Mouse (Mus musculus) liver, embryonic 14.5 days (tissue): ENCODE measurements at regions not wholly inside any gene's neighbourhood (a gene's known extent, or its start where the extent isn't known, plus 50 kb on each side); places are given as distances from the start of the nearest gene placed in this dataset.

ENCODE experiments used
- ATAC-seq: fragments of 200-750 bp; cut with Nextera tagmentation; 2 replicates; pipeline ENCODE4 v1.8.0; 2017; ENCODE audit warnings: moderate number of reproducible peaks, mild to moderate bottlenecking, moderate library complexity; ENCODE audit not compliant: insufficient read depth
- DNase-seq, 3 experiments: peaks; one replicate each; pipeline ENCODE4 v3.0.0-alpha.2; 2012 to 2013; ENCODE audit warnings: low read depth in 3 of 3, low spot score in 3 of 3
- H3K27ac ChIP-seq: fragments of 300-500 bp; sonication (generic); 2 replicates; pipeline ENCODE4 v1.5.1; 2014; ENCODE audit warnings: moderate library complexity, mild to moderate bottlenecking, control low read depth, inconsistent platforms
- H3K27me3 ChIP-seq: fragments of 300-500 bp; sonication (generic); 2 replicates; pipeline ENCODE4 v1.6.1; 2014; ENCODE audit warnings: mild to moderate bottlenecking, low read length, moderate library complexity; ENCODE audit not compliant: control insufficient read depth, insufficient read depth
- H3K36me3 ChIP-seq: fragments of 300-500 bp; sonication (generic); replicated peaks from 2 replicates; pipeline ENCODE4 v1.6.1; 2014; ENCODE audit warnings: low read depth; ENCODE audit not compliant: control insufficient read depth, insufficient read depth
- H3K4me1 ChIP-seq, 2 experiments: fragments of 200-500 bp in 1 of 2; fragments of 300-500 bp in 1 of 2; sonication (generic) in 1 of 2; replicated peaks; 2 replicates each; pipeline ENCODE4 v1.6.1; 2012 to 2014; ENCODE audit warnings: antibody characterized with exemption in 1 of 2, inconsistent platforms in 1 of 2, low read length in 1 of 2; ENCODE audit not compliant: control insufficient read depth in 2 of 2, insufficient read depth in 2 of 2
- H3K4me2 ChIP-seq: fragments of 300-500 bp; sonication (generic); 2 replicates; pipeline ENCODE4 v1.6.1; 2014; ENCODE audit warnings: low read depth, mild to moderate bottlenecking, control low read depth, moderate library complexity
- H3K4me3 ChIP-seq, 2 experiments: fragments of 200-500 bp in 1 of 2; fragments of 300-500 bp in 1 of 2; sonication (generic) in 1 of 2; 2 replicates each; pipeline ENCODE4 v1.5.1; 2012 to 2014; ENCODE audit warnings: low read depth in 2 of 2, low read length in 2 of 2, mild to moderate bottlenecking in 2 of 2, control low read depth in 1 of 2, inconsistent platforms in 1 of 2, moderate library complexity in 1 of 2; ENCODE audit not compliant: insufficient read depth in 1 of 2
- H3K9ac ChIP-seq: fragments of 300-500 bp; sonication (generic); replicated peaks from 2 replicates; pipeline ENCODE4 v1.6.1; 2014; ENCODE audit warnings: mild to moderate bottlenecking, control low read depth, moderate library complexity
- H3K9me3 ChIP-seq: fragments of 300-500 bp; sonication (generic); 2 replicates; pipeline ENCODE4 v1.6.1; 2016; ENCODE audit warnings: low read length, mixed read lengths; ENCODE audit not compliant: control insufficient read depth
- CTCF ChIP-seq: IDR thresholded peaks from 2 replicates; pipeline ENCODE4 v1.5.1; 2016; ENCODE audit warnings: antibody characterized with exemption, low read depth, control low read depth
- EP300 ChIP-seq: IDR thresholded peaks from 2 replicates; pipeline ENCODE4 v1.6.1; 2016; ENCODE audit warnings: antibody characterized with exemption, low read depth
- WGBS: fragments of 180-500 bp; shearing (Covaris S2); extraction: QIAGEN DNeasy Blood & Tissue Kit; methylation state at CpG from one replicate; pipeline ENCODE4 v1.1.7; 2014; ENCODE audit not compliant: insufficient replicate concordance; 5-methylcytosine and 5-hydroxymethylcytosine counted together

DNA sequence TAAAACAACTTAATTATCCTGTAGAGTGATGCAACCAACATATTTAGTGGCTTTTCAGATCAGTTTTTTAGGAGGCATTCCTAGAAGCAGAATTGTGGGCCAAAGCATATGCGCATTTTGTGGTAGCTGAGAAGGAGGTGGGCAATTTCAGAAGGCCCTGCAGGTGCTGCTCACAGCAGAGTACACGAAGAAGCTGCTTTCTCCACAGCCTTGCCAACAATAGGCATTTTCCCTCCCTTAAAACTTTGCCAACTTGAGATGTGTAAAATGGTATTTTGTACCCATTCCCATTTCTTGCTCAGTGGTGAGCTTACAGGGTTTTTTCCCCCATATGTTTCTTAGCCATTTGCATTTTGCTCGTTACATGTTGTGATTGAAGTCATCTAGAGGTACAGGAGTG lies 339.0 kb downstream of the Bmper start:
- Histone ChIP-seq H3K4me3 (no peak overlapping the region), H3K27me3 (no peaks in the 10 kb centered on the region), H3K36me3 (no peaks in the 10 kb centered on the region), H3K9me3 (no peaks in the 10 kb centered on the region), H3K4me1 (no peaks in the 10 kb centered on the region), H3K9ac (no peak overlapping the region), H3K4me2 (no peak overlapping the region), H3K27ac (no peak overlapping the region)
- TF ChIP-seq CTCF (no peak), EP300 (no peak)
- DNase-seq (no peak), ATAC-seq (no peak)
- WGBS: 46% methylated on average over 3 of the region's 3 CpGs

DNA sequence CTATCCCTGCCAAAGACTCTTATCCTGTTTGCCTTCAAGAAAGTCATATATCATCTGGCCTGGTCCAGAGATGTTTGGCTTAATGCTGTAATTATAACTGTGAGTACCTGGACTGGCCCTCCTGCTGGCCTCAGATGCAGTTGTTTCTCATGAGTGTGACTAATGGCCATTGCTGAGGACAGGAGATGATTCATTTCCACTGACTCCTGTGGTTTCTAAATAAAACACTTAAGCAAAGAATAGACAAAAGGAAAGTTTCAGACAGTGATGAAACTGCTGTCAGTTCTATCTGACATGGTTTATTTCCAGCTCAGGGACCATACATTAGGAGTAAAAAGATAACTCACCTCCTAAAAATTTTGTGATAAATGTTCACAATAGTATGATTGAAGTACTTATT lies 344.2 kb downstream of the Bmper start:
- Histone ChIP-seq H3K9ac (no peak overlapping the region), H3K4me1 (no peaks in the 10 kb centered on the region), H3K9me3 (no peaks in the 10 kb centered on the region), H3K4me2 (no peak overlapping the region), H3K36me3 (no peaks in the 10 kb centered on the region), H3K27ac (no peak overlapping the region), H3K4me3 (no peak overlapping the region), H3K27me3 (no peaks in the 10 kb centered on the region)
- no peak for TF ChIP-seq CTCF
- no peak for TF ChIP-seq EP300
- ATAC-seq (no peak), DNase-seq (no peak)

DNA sequence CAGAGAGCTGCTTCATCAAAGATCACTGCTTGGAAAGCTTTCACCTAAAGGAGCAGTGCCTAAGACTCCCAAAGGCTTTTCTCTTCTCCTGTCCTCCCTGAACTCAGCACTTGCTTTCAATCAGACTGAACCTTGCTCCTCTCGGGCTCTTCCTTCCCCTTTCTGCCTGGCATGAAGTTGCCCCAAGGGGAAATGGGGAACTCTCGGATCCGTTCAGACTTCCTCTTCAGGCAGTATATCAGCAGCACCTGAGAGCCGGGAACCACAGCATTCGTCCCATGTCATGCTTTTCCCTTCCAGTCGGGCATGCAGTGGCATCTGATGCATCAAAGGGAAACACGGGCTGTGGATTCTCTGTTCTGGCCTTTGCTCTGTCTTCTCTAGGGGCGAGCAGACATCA lies 347.3 kb downstream of the Bmper start:
- ATAC-seq: no peak
- 11% methylated on average over 8 of the region's 8 CpGs for WGBS
- TF ChIP-seq EP300 (no peak), CTCF (no peak)

DNA sequence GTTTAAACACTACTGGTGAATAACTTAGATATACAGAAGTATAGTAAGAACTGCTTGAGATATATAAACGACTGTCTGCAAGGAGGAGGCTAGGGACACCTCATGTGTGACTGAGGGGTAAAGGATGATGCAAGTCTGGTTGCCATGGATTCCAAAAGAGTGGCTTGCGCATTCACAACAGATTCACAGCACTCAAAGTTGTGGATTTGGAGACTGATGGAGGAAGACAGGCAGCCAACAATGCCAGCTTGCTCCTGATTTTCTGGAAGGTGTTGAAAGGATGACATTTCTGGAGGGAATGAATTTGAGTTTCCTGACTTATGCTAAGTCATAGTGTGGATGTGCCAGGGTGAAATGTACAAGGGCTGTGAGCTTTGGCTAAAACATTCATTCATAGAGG lies 353.4 kb downstream of the Bmper start:
- H3K4me3 ChIP-seq: no peak overlapping the region
- H3K36me3 ChIP-seq: no peaks in the 10 kb centered on the region
- DNase-seq: no peak
- H3K9me3 ChIP-seq: no peaks in the 10 kb centered on the region
- H3K27ac ChIP-seq: no peak overlapping the region
- 45% methylated on average over 2 of the region's 2 CpGs for WGBS
- no peak for TF ChIP-seq EP300
- no peak for TF ChIP-seq CTCF
- no peak overlapping the region for H3K4me2 ChIP-seq
- H3K27me3 ChIP-seq: no peaks in the 10 kb centered on the region
- no peaks in the 10 kb centered on the region for H3K4me1 ChIP-seq
- no peak for ATAC-seq
- H3K9ac ChIP-seq: no peak overlapping the region

More for the DNA sequence above, 347.3 kb downstream of the Bmper start:
- H3K9me3 ChIP-seq: no peaks in the 10 kb centered on the region
- no peaks in the 10 kb centered on the region for H3K27me3 ChIP-seq
- peak in 2 of 3 experiments; percentile 2 to 4 for DNase-seq
- no peak overlapping the region for H3K4me3 ChIP-seq
- H3K9ac ChIP-seq: no peak overlapping the region
- no peak overlapping the region for H3K4me2 ChIP-seq
- no peaks in the 10 kb centered on the region for H3K4me1 ChIP-seq
- H3K27ac ChIP-seq: no peak overlapping the region
- H3K36me3 ChIP-seq: no peaks in the 10 kb centered on the region

DNA sequence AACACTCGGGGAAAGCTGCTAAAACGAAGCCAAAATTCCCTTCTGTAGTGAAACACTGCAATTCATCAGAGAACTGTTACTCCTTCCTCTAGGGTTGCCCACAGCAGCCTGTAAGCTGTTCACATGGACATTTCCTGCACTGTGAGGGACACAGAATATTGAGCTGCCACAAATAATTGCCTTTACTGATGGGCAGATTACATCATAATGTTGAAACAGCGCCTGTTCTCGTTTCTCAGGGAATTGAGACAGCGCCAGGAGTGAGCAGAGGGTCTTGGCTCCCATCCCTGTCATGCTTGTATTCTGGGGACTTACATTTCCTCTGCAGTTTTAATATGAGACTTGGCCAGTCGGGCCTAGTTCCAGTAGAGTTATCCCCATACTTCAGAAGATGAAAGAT lies 357.3 kb downstream of the Bmper start:
- Histone ChIP-seq H3K36me3 (no peaks in the 10 kb centered on the region), H3K27me3 (no peaks in the 10 kb centered on the region), H3K4me1 (no peaks in the 10 kb centered on the region), H3K9ac (no peak overlapping the region), H3K9me3 (no peaks in the 10 kb centered on the region), H3K4me3 (no peak overlapping the region), H3K27ac (no peak overlapping the region), H3K4me2 (no peak overlapping the region)
- DNase-seq (no peak), ATAC-seq (no peak)
- WGBS: 40% methylated on average over 6 of the region's 6 CpGs
- TF ChIP-seq EP300: no peak
- no peak for TF ChIP-seq CTCF
